Mouse (Mus musculus): ENCODE data around the gene Ccdc175.
A peak's percentile ranks its signal among the peaks of the same experiment; 100 is the strongest.

Gene Ccdc175

DNA sequence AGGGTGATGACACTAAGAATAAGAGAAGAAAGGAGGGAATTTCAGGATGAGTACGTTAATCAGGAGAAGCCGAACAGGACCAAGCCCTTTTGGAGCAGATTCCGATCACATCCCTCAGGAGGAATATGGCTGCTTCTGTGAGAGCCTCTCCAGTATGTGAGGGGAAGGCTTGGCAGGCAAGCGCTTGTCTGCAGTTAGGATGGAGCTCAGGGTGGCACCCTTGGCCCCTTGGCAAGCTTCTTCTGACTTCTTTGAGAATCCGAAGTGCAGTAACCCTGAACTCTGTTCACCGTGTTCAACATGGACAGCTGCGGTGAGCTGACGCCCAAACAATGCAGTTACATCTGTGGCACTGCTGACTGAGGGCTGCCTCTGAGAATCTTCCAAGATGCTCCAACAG is 87.9 kb downstream of the Ccdc175 start:
- DNase-seq: no peak

DNA sequence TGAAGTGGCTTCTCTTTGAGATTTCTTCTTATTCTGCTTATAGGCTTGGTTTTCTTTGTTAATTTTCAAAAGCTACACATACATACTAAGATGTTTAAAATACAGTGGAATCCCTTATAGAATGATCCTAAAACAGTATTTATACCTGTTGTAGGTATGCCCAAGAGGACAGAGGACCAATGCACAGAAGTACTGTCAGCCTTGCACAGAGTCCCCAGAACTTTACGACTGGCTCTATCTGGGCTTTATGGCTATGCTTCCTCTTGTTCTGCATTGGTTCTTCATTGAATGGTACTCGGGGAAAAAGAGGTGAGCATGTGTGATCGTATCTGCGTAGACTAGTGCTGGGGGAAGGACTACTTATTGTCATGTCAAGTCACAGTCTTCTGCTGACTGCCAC is 95.0 kb downstream of the Ccdc175 start:
- DNase-seq: no peak

DNA sequence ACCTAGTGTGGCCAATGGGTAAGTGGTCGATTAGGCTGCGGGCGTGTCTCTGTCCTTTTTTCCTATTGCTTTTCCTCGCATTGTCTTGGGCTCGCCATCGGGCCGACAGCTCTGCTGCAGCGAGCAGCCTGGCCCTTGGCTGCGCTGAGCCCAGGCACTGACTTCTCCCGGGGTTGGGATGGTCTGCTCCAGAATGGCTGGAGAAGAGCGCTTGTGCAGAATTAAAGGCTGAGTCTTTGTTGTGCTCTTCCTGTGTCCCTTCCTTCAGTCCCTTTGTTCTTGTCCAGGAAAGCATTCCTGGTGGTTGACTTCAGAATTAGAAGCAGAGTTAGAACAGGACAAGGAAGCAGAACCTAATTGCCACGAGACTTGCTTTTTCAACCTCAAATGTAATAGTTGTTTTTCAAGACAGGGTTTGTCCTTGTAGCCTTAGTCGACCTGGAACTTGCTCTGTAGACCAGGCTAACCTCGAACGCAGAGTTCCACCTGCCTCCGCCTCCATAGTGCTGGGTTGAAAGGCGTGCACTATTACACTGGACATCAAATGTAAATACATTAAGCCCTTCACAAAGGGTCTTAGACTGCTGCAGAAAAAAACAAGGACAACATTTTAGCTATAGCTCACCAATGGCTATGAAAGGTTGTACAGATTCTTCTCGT is 98.5 kb downstream of the Ccdc175 start:
- DNase-seq: no peak

GRCm38 (mm10) chr12:72085329-72086165 is 99.3 kb downstream of the Ccdc175 start, which contains the start of the genes L3hypdh and Jkamp:
TSS of gene L3hypdh (minus strand) at chr12:72085439.
TSS of gene Jkamp (plus strand) at chr12:72085589.
- peak; percentile 100 for DNase-seq

- DNase-seq: no peak
These were observed 99.9 kb downstream of the Ccdc175 start for GRCm38 (mm10) chr12:72085024-72085328.

- peak; percentile 89 to 90 for DNase-seq
These were observed 100.4 kb downstream of the Ccdc175 start for GRCm38 (mm10) chr12:72084261-72085023.

GRCm38 (mm10) chr12:72083265-72083664 is 101.6 kb downstream of the Ccdc175 start:
- DNase-seq: no peak

GRCm38 (mm10) chr12:72082370-72082769 is 102.5 kb downstream of the Ccdc175 start:
- DNase-seq: peak; percentile 43 to 60

DNA sequence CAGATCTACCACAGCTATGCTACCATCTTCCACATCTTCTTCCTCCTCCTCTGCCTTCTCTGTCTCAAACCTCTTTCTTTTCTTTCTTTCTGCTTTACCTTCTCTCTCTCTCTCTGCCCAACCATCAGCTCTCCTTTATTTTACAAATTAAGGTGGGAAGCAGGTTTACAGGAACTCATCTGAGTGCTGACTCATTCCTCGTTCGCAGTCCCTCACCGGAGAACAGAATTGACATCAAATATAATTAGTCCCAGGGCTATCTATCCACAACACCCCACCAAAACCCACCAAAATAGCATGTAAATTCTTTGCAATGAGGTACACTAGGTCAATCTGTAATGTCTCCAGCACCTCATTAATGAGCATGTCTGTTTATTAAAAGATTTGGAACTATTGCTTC is 102.9 kb downstream of the Ccdc175 start:
- DNase-seq: no peak

GRCm38 (mm10) chr12:72078248-72078647 is 106.6 kb downstream of the Ccdc175 start:
- DNase-seq: peak; percentile 32 to 64

DNA sequence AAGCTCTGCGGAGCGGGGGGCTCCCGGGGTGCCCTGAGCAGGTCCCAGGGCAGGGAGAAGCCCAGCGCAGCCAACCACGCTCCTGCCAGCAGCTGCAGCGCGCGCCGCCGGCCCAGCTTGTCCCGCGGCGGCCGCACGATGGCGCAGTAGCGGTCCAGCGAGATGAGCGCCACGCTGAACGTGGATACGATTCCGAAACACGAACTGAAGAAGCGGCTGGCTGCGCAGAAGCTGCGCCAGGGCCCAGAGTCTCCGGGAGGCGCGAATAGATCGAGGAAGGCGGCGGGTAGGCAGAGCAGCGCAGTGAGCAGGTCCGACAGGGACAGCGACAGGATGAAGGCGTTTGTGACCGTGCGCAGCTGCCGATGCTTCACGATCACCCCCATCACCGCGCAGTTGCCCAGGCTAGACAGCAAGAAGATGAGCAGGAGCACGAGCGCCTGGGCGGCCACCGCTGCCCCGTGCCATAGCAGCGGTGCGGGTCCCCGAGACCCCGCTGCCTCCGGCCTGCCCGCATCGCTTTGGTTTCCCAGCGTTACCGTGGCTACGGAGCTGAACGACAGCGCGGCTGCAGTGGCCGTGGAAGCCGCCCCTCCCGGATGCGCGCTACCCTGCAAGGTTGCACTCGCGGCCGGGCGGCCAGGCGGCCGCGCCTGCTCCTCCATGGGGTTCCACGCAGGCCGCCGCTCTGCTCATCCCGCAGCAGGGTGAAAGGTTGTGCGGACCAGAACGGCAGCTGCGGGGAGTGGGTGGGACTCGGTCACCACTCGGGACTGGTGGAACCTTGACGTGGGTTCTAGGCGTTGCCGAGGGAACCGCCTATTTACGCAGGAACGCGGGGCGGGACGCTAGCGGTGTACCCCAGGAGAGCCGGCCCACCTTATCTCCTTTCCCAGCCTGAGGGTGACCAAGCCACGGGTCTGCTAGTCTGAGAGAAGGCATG is 114.2 kb downstream of the Ccdc175 start, which contains the start of gene Gpr135:
Gene Gpr135 (minus strand): TSS at position 799 of the 943 bp plus-strand sequence.
- peak; percentile 81 to 91 for DNase-seq

DNA sequence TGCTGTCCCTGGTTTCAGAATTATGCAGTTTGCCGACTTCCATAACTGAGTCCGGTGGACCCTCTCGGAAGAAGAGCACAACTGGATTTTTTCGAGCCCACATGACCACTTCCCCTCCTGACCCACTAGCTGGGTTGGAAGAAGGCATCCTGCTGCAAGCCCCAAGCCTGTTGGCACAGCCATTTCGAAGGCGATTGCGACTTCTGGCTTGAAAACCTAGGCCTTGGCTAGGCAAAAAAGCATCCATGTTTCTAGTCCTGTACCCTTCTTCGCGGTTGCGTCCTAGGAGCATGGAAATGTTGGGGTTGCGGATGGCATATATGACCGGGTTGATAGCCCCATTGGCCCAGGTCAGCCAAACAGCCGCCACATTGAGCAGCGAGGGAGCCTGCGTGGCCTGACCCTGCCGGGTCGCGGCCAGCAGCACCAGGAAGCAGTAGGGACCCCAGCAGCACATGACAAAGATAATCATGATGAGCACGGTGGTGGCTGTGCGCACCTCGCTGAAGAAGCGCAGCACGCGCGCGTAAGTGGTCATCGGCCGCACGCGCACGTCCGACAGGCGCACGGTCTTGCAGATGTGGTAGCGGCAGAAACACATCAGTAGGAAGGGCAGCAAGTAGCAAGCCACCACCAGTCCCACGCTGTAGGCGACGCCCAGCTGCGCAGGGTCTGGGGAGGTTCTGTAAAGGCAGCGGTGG is 115.1 kb downstream of the Ccdc175 start:
- DNase-seq: no peak

DNA sequence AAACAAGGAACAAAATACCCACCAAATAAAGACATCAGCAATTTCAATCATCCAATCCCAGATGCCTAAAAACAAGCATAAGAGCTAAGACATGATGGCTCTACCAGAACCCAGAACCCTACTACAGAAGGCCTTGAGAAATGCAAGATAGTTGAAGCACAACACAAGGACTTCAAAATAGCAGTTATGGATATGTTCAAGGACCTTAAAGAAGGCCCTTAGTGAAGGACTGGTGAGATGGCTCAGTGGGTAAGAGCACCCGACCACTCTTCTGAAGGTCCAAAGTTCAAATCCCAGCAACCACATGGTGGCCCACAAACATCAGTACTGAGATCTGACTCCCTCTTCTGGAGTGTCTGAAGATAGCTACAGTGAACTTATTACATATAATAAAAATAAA is 127.0 kb downstream of the Ccdc175 start:
- no peak for DNase-seq

- no peak for DNase-seq
These were observed 131.0 kb downstream of the Ccdc175 start for GRCm38 (mm10) chr12:72053851-72054250.

DNA sequence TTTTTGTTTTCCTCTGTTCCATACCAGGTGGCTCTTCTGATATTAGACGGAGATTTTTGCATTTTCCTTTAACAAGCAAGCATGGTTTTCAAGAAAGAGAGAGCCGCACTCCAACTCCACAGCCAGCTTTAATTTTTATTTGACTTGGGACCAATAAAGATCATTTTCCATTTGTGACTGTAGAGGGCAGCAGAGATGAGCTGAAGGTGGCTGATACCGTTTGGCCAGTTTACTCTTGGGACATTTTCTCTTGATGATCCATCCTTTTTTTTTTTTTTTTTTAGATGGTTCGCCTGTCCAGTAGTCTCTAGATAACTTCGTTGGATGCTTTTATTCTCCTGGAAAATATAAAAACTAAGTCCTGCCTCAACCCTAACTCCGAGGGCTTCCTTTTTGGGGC is 131.5 kb downstream of the Ccdc175 start:
- DNase-seq: peak; percentile 28 to 45

DNA sequence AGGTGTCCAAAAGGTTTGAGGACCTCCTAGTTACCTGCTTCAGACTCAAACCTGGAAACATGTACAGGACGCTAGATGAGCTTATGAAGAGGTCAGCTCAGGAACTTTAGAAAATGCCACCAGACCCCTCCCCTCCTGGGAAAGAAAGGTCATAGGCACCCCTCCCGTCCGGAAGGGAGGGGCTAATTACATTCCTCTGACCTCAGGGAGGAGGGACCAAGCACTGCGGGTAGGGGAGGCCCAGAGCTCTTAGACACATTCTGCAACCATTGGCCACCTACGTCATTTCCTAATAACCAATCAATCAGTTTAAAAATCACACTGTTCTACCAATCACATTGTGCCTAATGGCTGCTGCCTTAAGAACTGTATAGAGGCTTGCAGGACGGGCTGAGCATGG is 132.3 kb downstream of the Ccdc175 start:
- DNase-seq: no peak
